Mouse (Mus musculus): Measurements from ENCODE around the gene Grb2. TPM values are rescaled to one million over a fixed set of nuclear protein-coding genes. Genes with fewer than 3 reads are reported as not detected.

The Grb2 gene
- polyA plus RNA-seq, 2 experiments, result 22.4 to 26.0 TPM

DNA sequence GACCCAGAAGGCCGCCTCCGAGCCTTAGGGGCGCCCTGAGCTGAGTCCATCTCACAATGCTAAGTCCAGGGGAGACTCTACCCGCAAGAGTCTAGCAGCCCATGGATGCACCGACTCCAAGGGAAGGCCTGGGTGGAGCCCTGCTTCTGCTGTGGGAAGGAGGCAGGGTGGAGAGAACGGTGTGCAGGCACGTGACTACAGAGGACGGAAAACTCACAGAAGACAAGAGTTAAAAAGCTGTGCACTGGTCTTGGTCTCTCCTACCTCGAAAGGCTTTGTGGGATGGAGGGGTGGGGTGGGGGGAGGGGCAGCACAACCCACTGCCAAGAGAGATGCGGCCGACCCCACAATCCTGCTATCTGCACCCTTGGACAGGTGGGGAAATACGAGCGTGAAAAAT, 64.1 kb downstream of the Grb2 start:
- H3K4me2 ChIP-seq (ENCODE audit: low read depth), result no peak overlapping the region
- no peak overlapping the region for H3K4me3 ChIP-seq (ENCODE audit: insufficient read depth in 1 of 2, low read depth in 2 of 2, low read length in 2 of 2)
- DNase-seq (ENCODE audit: low read depth in 3 of 3, low spot score in 3 of 3), result no peak
- H3K9me3 ChIP-seq (ENCODE audit: control insufficient read depth, low read length), result no peaks in the 10 kb centered on the region
- peaks cover 5% of the 10 kb centered on the region for H3K36me3 ChIP-seq (replicated peaks; ENCODE audit: control insufficient read depth, insufficient read depth, low read depth)
- no peak overlapping the region for H3K9ac ChIP-seq (replicated peaks)
- WGBS (ENCODE audit: insufficient replicate concordance), result 79% methylated on average over 13 of the region's 13 CpGs
- peaks cover 0 to 4% of the 10 kb centered on the region in 2 experiments; a peak in 2 of 4 replicates for H3K4me1 ChIP-seq (replicated peaks; ENCODE audit: control insufficient read depth in 2 of 2, insufficient read depth in 2 of 2, low read length in 1 of 2)
- no peak for TF ChIP-seq CTCF (IDR thresholded peaks at IDR 0.05; ENCODE audit: low read depth)
- TF ChIP-seq EP300 (IDR thresholded peaks at IDR 0.05; ENCODE audit: low read depth), result no peak
- ATAC-seq (ENCODE audit: insufficient read depth), result no peak
- no peak overlapping the region for H3K27ac ChIP-seq
- H3K27me3 ChIP-seq (ENCODE audit: control insufficient read depth, insufficient read depth, low read length), result no peaks in the 10 kb centered on the region

DNA sequence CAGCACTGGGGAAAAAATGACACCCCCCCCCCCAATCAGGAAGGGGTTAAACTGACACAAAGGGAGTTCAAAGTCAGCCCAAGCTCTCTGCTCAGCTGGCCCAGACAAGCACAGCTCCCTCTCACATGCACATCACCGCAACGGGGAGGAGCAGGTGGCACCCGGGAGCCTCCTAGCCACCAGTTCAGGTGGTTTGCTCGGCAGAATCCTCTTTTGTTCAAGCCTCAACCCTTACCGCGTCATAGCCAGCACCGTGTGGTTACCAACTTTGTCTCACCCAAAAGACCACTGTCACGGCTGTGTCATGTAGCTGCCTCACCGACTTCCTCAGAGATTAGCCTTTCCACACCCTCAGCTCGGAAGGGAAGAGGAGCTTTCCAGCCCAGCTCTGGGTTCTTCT, 65.1 kb downstream of the Grb2 start:
- ATAC-seq (ENCODE audit: insufficient read depth) (no peak), DNase-seq (ENCODE audit: low read depth in 3 of 3, low spot score in 3 of 3) (no peak)
- H3K9ac ChIP-seq (replicated peaks), result no peak overlapping the region
- H3K4me1 ChIP-seq (replicated peaks; ENCODE audit: control insufficient read depth in 2 of 2, insufficient read depth in 2 of 2, low read length in 1 of 2), result peaks cover 0 to 4% of the 10 kb centered on the region in 2 experiments; a peak in 2 of 4 replicates
- H3K27ac ChIP-seq, result no peak overlapping the region
- no peak overlapping the region for H3K4me3 ChIP-seq (ENCODE audit: insufficient read depth in 1 of 2, low read depth in 2 of 2, low read length in 2 of 2)
- H3K4me2 ChIP-seq (ENCODE audit: low read depth), result no peak overlapping the region
- WGBS (ENCODE audit: insufficient replicate concordance), result 41% methylated on average over 10 of the region's 10 CpGs
- TF ChIP-seq EP300 (IDR thresholded peaks at IDR 0.05; ENCODE audit: low read depth) (no peak), CTCF (IDR thresholded peaks at IDR 0.05; ENCODE audit: low read depth) (no peak)
- H3K9me3 ChIP-seq (ENCODE audit: control insufficient read depth, low read length), result no peaks in the 10 kb centered on the region
- peaks cover 5% of the 10 kb centered on the region for H3K36me3 ChIP-seq (replicated peaks; ENCODE audit: control insufficient read depth, insufficient read depth, low read depth)
- H3K27me3 ChIP-seq (ENCODE audit: control insufficient read depth, insufficient read depth, low read length), result no peaks in the 10 kb centered on the region

DNA sequence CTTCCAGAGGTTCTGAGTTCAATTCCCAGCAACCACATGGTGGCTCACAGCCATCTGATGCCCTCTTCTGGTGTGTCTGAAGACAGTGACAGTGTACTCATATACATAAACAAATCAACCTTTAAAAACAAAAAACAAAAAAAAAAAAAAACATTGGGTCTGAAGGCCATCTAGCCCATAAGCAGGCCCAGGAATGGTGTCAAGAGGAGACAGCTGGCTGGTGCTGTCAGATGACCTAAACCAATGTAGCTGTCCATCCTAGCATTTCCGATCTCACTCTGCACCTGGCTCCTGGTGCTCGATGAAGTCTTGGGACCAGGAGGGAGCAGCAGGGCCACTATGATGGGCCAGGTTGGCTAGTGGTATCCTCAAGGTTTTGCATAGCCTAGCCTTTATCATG, 65.7 kb downstream of the Grb2 start:
- no peak for ATAC-seq (ENCODE audit: insufficient read depth)
- no peaks in the 10 kb centered on the region for H3K9me3 ChIP-seq (ENCODE audit: control insufficient read depth, low read length)
- H3K27me3 ChIP-seq (ENCODE audit: control insufficient read depth, insufficient read depth, low read length), result no peaks in the 10 kb centered on the region
- H3K4me3 ChIP-seq (ENCODE audit: insufficient read depth in 1 of 2, low read depth in 2 of 2, low read length in 2 of 2), result no peak overlapping the region
- WGBS (ENCODE audit: insufficient replicate concordance), result 88% methylated on average over 2 of the region's 2 CpGs
- H3K36me3 ChIP-seq (replicated peaks; ENCODE audit: control insufficient read depth, insufficient read depth, low read depth), result peaks cover 5% of the 10 kb centered on the region
- no peak overlapping the region for H3K4me2 ChIP-seq (ENCODE audit: low read depth)
- no peak for DNase-seq (ENCODE audit: low read depth in 3 of 3, low spot score in 3 of 3)
- TF ChIP-seq CTCF (IDR thresholded peaks at IDR 0.05; ENCODE audit: low read depth), result no peak
- no peak for TF ChIP-seq EP300 (IDR thresholded peaks at IDR 0.05; ENCODE audit: low read depth)
- H3K4me1 ChIP-seq (replicated peaks; ENCODE audit: control insufficient read depth in 2 of 2, insufficient read depth in 2 of 2, low read length in 1 of 2), result peaks cover 0 to 4% of the 10 kb centered on the region in 2 experiments; a peak in 2 of 4 replicates
- no peak overlapping the region for H3K9ac ChIP-seq (replicated peaks)
- no peak overlapping the region for H3K27ac ChIP-seq

DNA sequence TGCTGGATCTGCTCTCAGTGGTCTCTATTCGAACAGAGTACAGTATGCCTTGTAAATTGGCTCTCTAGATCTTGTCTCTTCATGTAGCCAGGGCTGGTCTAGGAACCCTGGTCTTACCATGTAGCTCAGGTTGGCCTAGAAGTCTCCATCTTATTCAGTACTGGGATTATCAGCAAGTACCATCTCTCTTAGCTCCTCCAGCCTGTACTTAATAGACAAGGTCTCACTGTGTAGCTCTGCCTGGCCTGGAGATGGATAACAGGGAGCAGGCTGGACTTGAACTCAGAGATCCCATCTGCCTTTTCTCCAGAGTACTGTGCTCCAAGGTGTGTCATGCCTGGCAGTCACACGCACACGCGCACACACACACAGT, 66.7 kb downstream of the Grb2 start:
- Histone ChIP-seq H3K9me3 (ENCODE audit: control insufficient read depth, low read length) (no peaks in the 10 kb centered on the region), H3K27me3 (ENCODE audit: control insufficient read depth, insufficient read depth, low read length) (no peaks in the 10 kb centered on the region), H3K9ac (replicated peaks) (no peak overlapping the region), H3K4me3 (ENCODE audit: insufficient read depth in 1 of 2, low read depth in 2 of 2, low read length in 2 of 2) (no peak overlapping the region), H3K27ac (no peak overlapping the region), H3K4me2 (ENCODE audit: low read depth) (no peak overlapping the region), H3K36me3 (replicated peaks; ENCODE audit: control insufficient read depth, insufficient read depth, low read depth) (peaks cover 5% of the 10 kb centered on the region), H3K4me1 (replicated peaks; ENCODE audit: control insufficient read depth in 2 of 2, insufficient read depth in 2 of 2, low read length in 1 of 2) (peaks cover 0 to 4% of the 10 kb centered on the region in 2 experiments; a peak in 2 of 4 replicates)
- TF ChIP-seq CTCF (IDR thresholded peaks at IDR 0.05; ENCODE audit: low read depth) (no peak), EP300 (IDR thresholded peaks at IDR 0.05; ENCODE audit: low read depth) (no peak)
- 77% methylated on average over 4 of the region's 4 CpGs for WGBS (ENCODE audit: insufficient replicate concordance)
- no peak for DNase-seq (ENCODE audit: low read depth in 3 of 3, low spot score in 3 of 3)
- no peak for ATAC-seq (ENCODE audit: insufficient read depth)

DNA sequence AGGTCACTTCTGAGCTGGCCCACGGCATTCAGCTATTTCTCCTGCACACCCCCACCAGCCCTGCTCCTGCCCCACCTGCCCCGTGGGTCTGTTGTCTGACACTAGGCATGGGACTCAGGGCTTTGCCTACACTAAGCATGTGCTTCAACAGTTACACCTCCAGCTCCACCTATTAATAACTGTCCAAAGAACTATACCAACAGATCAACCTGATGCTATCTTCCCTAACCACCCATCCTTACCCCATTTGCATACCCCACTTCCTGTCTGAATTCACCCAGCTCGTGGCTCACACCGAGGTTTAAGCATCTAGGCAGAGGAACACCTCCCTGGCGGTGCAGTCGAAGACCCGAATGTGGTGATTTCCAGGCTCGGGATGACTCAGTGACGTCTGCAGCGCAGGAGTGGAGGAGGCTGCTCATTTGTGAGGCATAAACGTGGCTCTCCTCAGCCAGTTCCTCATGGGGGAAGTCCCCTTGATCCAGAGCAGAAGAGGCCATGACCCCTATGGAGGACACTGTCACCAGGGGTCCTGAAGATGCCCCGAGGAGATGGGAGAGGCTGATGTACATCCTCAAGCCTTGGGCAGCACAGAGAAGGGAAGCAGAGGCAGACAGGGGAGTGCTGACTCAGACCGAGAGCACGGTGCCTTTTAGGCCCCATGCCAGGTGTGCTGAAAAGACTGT, 67.3 kb downstream of the Grb2 start:
- Histone ChIP-seq H3K9ac (replicated peaks) (no peak overlapping the region), H3K4me1 (replicated peaks; ENCODE audit: control insufficient read depth in 2 of 2, insufficient read depth in 2 of 2, low read length in 1 of 2) (peaks cover 0 to 4% of the 10 kb centered on the region in 2 experiments; a peak in 2 of 4 replicates), H3K36me3 (replicated peaks; ENCODE audit: control insufficient read depth, insufficient read depth, low read depth) (peaks cover 3% of the 10 kb centered on the region), H3K27ac (no peak overlapping the region), H3K27me3 (ENCODE audit: control insufficient read depth, insufficient read depth, low read length) (no peaks in the 10 kb centered on the region), H3K4me2 (ENCODE audit: low read depth) (no peak overlapping the region), H3K4me3 (ENCODE audit: insufficient read depth in 1 of 2, low read depth in 2 of 2, low read length in 2 of 2) (no peak overlapping the region), H3K9me3 (ENCODE audit: control insufficient read depth, low read length) (no peaks in the 10 kb centered on the region)
- no peak for DNase-seq (ENCODE audit: low read depth in 3 of 3, low spot score in 3 of 3)
- no peak for ATAC-seq (ENCODE audit: insufficient read depth)
- TF ChIP-seq CTCF (IDR thresholded peaks at IDR 0.05; ENCODE audit: low read depth) (no peak), EP300 (IDR thresholded peaks at IDR 0.05; ENCODE audit: low read depth) (no peak)
- WGBS (ENCODE audit: insufficient replicate concordance), result 12% methylated on average over 14 of the region's 14 CpGs

All from liver, embryonic 14.5 days (tissue).